Mouse (Mus musculus): ENCODE results near the gene Ccdc175.

GRCm38 (mm10) chr12:72227731-72228130, 42.9 kb upstream of the Ccdc175 start:
- TF ChIP-seq ZC3H11A (IDR thresholded peaks at IDR 0.05; ENCODE audit: low read depth, low read length) (no peak), POLR2A (IDR thresholded peaks at IDR 0.05; ENCODE audit: low read depth, low read length) (no peak), CTCF (conservative IDR thresholded peaks at IDR 0.05 in 1 of 2, IDR thresholded peaks at IDR 0.05 in 1 of 2; ENCODE audit: low read depth in 2 of 2, low read length in 2 of 2) (no peak), ETS1 (conservative IDR thresholded peaks at IDR 0.05; ENCODE audit: low read depth, low read length) (no peak)

Data from CH12.LX (cell line).